Mouse (Mus musculus) lung, embryonic 14.5 days (tissue): ENCODE measurements around the gene Tnnt3. TPM values are rescaled to one million over a fixed set of nuclear protein-coding genes. Genes with fewer than 3 reads are reported as not detected.

Experiments
- ATAC-seq: fragments of 200-750 bp; cut with Nextera tagmentation; 2 replicates; pipeline ENCODE4 v1.8.0; 2017; ENCODE audit warnings: mild to moderate bottlenecking, moderate TSS enrichment, moderate library complexity; ENCODE audit not compliant: insufficient read depth
- DNase-seq: peaks from one replicate; pipeline ENCODE4 v3.0.0-alpha.2; 2015
- H3K27ac ChIP-seq: fragments of 300-500 bp; sonication (generic); 2 replicates; pipeline ENCODE4 v1.5.1; 2014; ENCODE audit warnings: low read depth, mild to moderate bottlenecking, moderate library complexity
- H3K27me3 ChIP-seq: fragments of 300-500 bp; sonication (generic); 2 replicates; pipeline ENCODE4 v1.6.1; 2014; ENCODE audit warnings: low read length, control low read depth; ENCODE audit not compliant: insufficient read depth
- H3K36me3 ChIP-seq: fragments of 300-500 bp; sonication (generic); 2 replicates; pipeline ENCODE4 v1.6.1; 2014; ENCODE audit warnings: control low read depth; ENCODE audit not compliant: insufficient read depth
- H3K4me1 ChIP-seq: fragments of 300-500 bp; sonication (generic); 2 replicates; pipeline ENCODE4 v1.6.1; 2014; ENCODE audit warnings: antibody characterized with exemption, control low read depth; ENCODE audit not compliant: insufficient read depth
- H3K4me2 ChIP-seq: fragments of 300-500 bp; sonication (generic); 2 replicates; pipeline ENCODE4 v1.6.1; 2014; ENCODE audit warnings: mild to moderate bottlenecking
- H3K4me3 ChIP-seq: fragments of 300-500 bp; sonication (generic); 2 replicates; pipeline ENCODE4 v1.5.1; 2014; ENCODE audit warnings: low read depth, low read length
- H3K9ac ChIP-seq: fragments of 300-500 bp; sonication (generic); 2 replicates; pipeline ENCODE4 v1.6.1; 2014
- H3K9me3 ChIP-seq: fragments of 300-500 bp; sonication (generic); 2 replicates; pipeline ENCODE4 v1.6.1; 2016; ENCODE audit warnings: low read depth, low read length, control low read depth
- CTCF ChIP-seq: IDR thresholded peaks from 2 replicates; pipeline ENCODE4 v1.5.1; 2016; ENCODE audit warnings: antibody characterized with exemption, low read depth
- WGBS: fragments of 180-500 bp; shearing (Covaris S2); extraction: QIAGEN DNeasy Blood & Tissue Kit; methylation state at CpG from one replicate; pipeline ENCODE4 v1.1.7; 2014; 5-methylcytosine and 5-hydroxymethylcytosine counted together
- polyA plus RNA-seq: library from polyadenylated mRNA; unstranded; fragments of >200 nt; fragmentation: Nextera tagmentation; extraction: Ambion mirVana; gene quantifications from 2 replicates; pipeline ENCODE4 v1.2.1, GENCODE M21; 2014

Tnnt3 gene
- polyA plus RNA-seq, 1 experiment from 2014 or later: 1.5 TPM

GRCm38 (mm10) chr7:142470808-142471413 lies 27.7 kb upstream of the Tnnt3 start:
- Histone ChIP-seq H3K9ac (no peak overlapping the region), H3K4me3 (no peak overlapping the region), H3K27ac (peak overlapping the region; percentile 97), H3K4me1 (peaks cover 29% of the 10 kb centered on the region), H3K36me3 (no peaks in the 10 kb centered on the region), H3K9me3 (no peaks in the 10 kb centered on the region), H3K27me3 (no peaks in the 10 kb centered on the region), H3K4me2 (peak overlapping the region; percentile 61)
- WGBS: 10% methylated on average over 4 of the region's 4 CpGs
- DNase-seq: peak; percentile 91
- peak; percentile 75 for ATAC-seq
- no peak for TF ChIP-seq CTCF

GRCm38 (mm10) chr7:142471414-142471861 lies 27.2 kb upstream of the Tnnt3 start:
- DNase-seq (no peak), ATAC-seq (peak; percentile 13; the same call in 1 of the 2 replicates)
- Histone ChIP-seq H3K9me3 (no peaks in the 10 kb centered on the region), H3K9ac (peak overlapping the region; percentile 72), H3K27me3 (no peaks in the 10 kb centered on the region), H3K4me1 (peaks cover 29% of the 10 kb centered on the region), H3K36me3 (no peaks in the 10 kb centered on the region), H3K27ac (peak overlapping the region; percentile 97), H3K4me3 (peak overlapping the region; percentile 36), H3K4me2 (peak overlapping the region; percentile 61)
- no peak for TF ChIP-seq CTCF
- 21% methylated on average over 6 of the region's 6 CpGs for WGBS

- 34% methylated on average over 15 of the region's 15 CpGs for WGBS
- H3K27ac ChIP-seq: peak overlapping the region; percentile 97
- no peak for TF ChIP-seq CTCF
- peak; percentile 15; the same call in 1 of the 2 replicates for ATAC-seq
- H3K9me3 ChIP-seq: no peaks in the 10 kb centered on the region
- H3K4me1 ChIP-seq: peaks cover 29% of the 10 kb centered on the region
- H3K9ac ChIP-seq: peak overlapping the region; percentile 72
- no peaks in the 10 kb centered on the region for H3K27me3 ChIP-seq
- H3K4me2 ChIP-seq: peak overlapping the region; percentile 61
- DNase-seq: no peak
- H3K4me3 ChIP-seq: peak overlapping the region; percentile 36
- H3K36me3 ChIP-seq: no peaks in the 10 kb centered on the region
Measured at GRCm38 (mm10) chr7:142471884-142472570, 26.6 kb upstream of the Tnnt3 start.

GRCm38 (mm10) chr7:142472936-142473335 lies 25.7 kb upstream of the Tnnt3 start:
- no peaks in the 10 kb centered on the region for H3K27me3 ChIP-seq
- H3K36me3 ChIP-seq: no peaks in the 10 kb centered on the region
- peak overlapping the region; percentile 61 for H3K4me2 ChIP-seq
- H3K4me1 ChIP-seq: peaks cover 29% of the 10 kb centered on the region
- 86% methylated on average over 4 of the region's 4 CpGs for WGBS
- no peak for DNase-seq
- ATAC-seq: no peak
- peak overlapping the region; percentile 97; the same call in 1 of the 2 replicates for H3K27ac ChIP-seq
- H3K9me3 ChIP-seq: no peaks in the 10 kb centered on the region
- H3K9ac ChIP-seq: peak overlapping the region; percentile 72
- no peak for TF ChIP-seq CTCF
- H3K4me3 ChIP-seq: peak overlapping the region; percentile 36

- DNase-seq (no peak), ATAC-seq (no peak)
- 0 out of 2 replicates have a peak, but pooled peaks cover under 1% of the 10 kb centered on the region for H3K36me3 ChIP-seq
- 84% methylated on average over 2 of the region's 2 CpGs for WGBS
- H3K4me3 ChIP-seq: peak overlapping the region; percentile 36
- no peak for TF ChIP-seq CTCF
- H3K4me1 ChIP-seq: peaks cover 29% of the 10 kb centered on the region
- H3K27me3 ChIP-seq: no peaks in the 10 kb centered on the region
- no peaks in the 10 kb centered on the region for H3K9me3 ChIP-seq
- H3K27ac ChIP-seq: peak overlapping the region; percentile 97
- peak overlapping the region; percentile 33 for H3K9ac ChIP-seq
- peak overlapping the region; percentile 61 for H3K4me2 ChIP-seq
Measured at GRCm38 (mm10) chr7:142473476-142473875, 25.2 kb upstream of the Tnnt3 start.

GRCm38 (mm10) chr7:142474799-142475198 lies 23.8 kb upstream of the Tnnt3 start:
- Histone ChIP-seq H3K4me1 (peaks cover 29% of the 10 kb centered on the region), H3K4me3 (peak overlapping the region; percentile 36), H3K27ac (peak overlapping the region; percentile 97), H3K4me2 (peak overlapping the region; percentile 61), H3K9me3 (no peaks in the 10 kb centered on the region), H3K36me3 (0 out of 2 replicates have a peak, but pooled peaks cover 4% of the 10 kb centered on the region), H3K9ac (peak overlapping the region; percentile 62), H3K27me3 (no peaks in the 10 kb centered on the region)
- TF ChIP-seq CTCF: no peak
- WGBS: 54% methylated on average over 14 of the region's 14 CpGs
- DNase-seq: peak; percentile 68
- ATAC-seq: peak; percentile 26

- Histone ChIP-seq H3K4me3 (peak overlapping the region; percentile 36), H3K27ac (peak overlapping the region; percentile 97), H3K27me3 (no peaks in the 10 kb centered on the region), H3K9ac (peak overlapping the region; percentile 62), H3K4me2 (peak overlapping the region; percentile 61), H3K9me3 (no peaks in the 10 kb centered on the region), H3K36me3 (0 out of 2 replicates have a peak, but pooled peaks cover 4% of the 10 kb centered on the region), H3K4me1 (peaks cover 30% of the 10 kb centered on the region)
- no peak for ATAC-seq
- DNase-seq: no peak
- 47% methylated on average over 7 of the region's 7 CpGs for WGBS
- no peak for TF ChIP-seq CTCF
Measured at GRCm38 (mm10) chr7:142475641-142476040, 23.0 kb upstream of the Tnnt3 start.
